18 mouse cellular contexts compared by ENCODE assay signal in the genomic region with DNA sequence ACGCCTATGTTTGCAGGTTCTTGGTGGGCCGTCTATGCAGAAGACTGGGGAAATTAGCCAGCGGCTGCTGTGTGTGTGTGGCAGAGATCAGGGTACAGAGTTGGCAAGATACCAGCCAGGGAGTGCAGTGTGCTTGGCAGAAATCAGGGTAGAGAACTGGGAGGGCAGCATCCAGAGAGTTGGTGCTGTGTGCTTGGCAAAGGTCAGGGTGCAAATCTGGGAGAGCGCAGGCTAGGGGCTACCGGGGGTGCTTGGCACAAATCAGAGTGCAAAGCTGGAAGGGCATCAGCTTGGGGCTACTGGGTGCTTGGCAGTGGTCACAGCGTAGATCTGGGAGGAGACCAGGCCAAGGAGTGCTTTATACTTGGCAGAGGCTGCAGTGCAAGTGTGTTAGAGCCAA.
DNase-seq lines count a peak whose midpoint lies in the region; ATAC-seq and TF ChIP-seq lines count a peak whose summit lies in the region.
"Had no signal": no experiment of that assay in that cellular context is flagged by ENCODE, and none has a peak within 500 bp of the region (broad histone marks: within the 10 kb centered on the region; RNA-seq: fewer than 3 reads in every experiment).

No protein-coding gene starts in this region.

- TF ChIP-seq POLR2A in heart, adult 2 months (IDR thresholded peaks at IDR 0.05; ENCODE audit: insufficient read depth, low read depth, low read length) = no peak

- H3K79me2 ChIP-seq in heart, adult 2 months (replicated peaks; ENCODE audit: control insufficient read depth, insufficient read depth, low read length) = no peaks in the 10 kb centered on the region

- intact Hi-C loops in heart, adult 2 months (cut with DNase I) = loop anchor here (5.0 kb wide), 1 partner anchor 248 kb away; no protein-coding TSS in a partner anchor

- H3K27me3 ChIP-seq in heart, adult 2 months (ENCODE audit: control insufficient read depth, insufficient read depth, low read length) = no peaks in the 10 kb centered on the region
- H3K27me3 ChIP-seq in midbrain, postnatal 0 days (ENCODE audit: insufficient read depth, low read length) = 0 out of 2 replicates have a peak, but pooled peaks cover 3% of the 10 kb centered on the region
- no peaks in the 10 kb centered on the region for H3K27me3 ChIP-seq in midbrain, embryonic 14.5 days (ENCODE audit: control insufficient read depth, insufficient read depth, low read length)
- H3K27me3 ChIP-seq: liver, embryonic 12.5 days had no signal

- TF ChIP-seq CTCF in heart, adult 2 months (IDR thresholded peaks at IDR 0.05) = no peak
- no peak for TF ChIP-seq CTCF in midbrain, postnatal 0 days (IDR thresholded peaks at IDR 0.05)

- H3K36me3 ChIP-seq in heart, adult 2 months (ENCODE audit: control insufficient read depth, insufficient read depth, low read length) = no peaks in the 10 kb centered on the region
- no peaks in the 10 kb centered on the region for H3K36me3 ChIP-seq in midbrain, postnatal 0 days (ENCODE audit: insufficient read depth, low read length)
- H3K36me3 ChIP-seq in midbrain, embryonic 14.5 days (ENCODE audit: control insufficient read depth, insufficient read depth, low read length) = no peaks in the 10 kb centered on the region
- H3K36me3 ChIP-seq: heart, embryonic 15.5 days; liver, embryonic 12.5 days; midbrain, embryonic 13.5 days had no signal

- no peak overlapping the region for H3K9ac ChIP-seq in heart, adult 2 months (ENCODE audit: low read depth, low read length)
- H3K9ac ChIP-seq in midbrain, postnatal 0 days (replicated peaks; ENCODE audit: low read length, poor library complexity, severe bottlenecking) = no peak overlapping the region
- no peak overlapping the region for H3K9ac ChIP-seq in midbrain, embryonic 14.5 days (replicated peaks; ENCODE audit: low read length)
- H3K9ac ChIP-seq: forebrain, postnatal 0 days; heart, embryonic 15.5 days; hindbrain, embryonic 14.5 days; liver, embryonic 12.5 days; lung, embryonic 14.5 days; midbrain, embryonic 13.5 days had no signal

- 65% methylated on average over 6 of the region's 6 CpGs for WGBS in heart, adult 2 months
- 89% methylated on average over 6 of the region's 6 CpGs for WGBS in midbrain, postnatal 0 days
- WGBS in midbrain, embryonic 14.5 days = 89% methylated on average over 6 of the region's 6 CpGs

- peaks cover 8% of the 10 kb centered on the region for H3K4me1 ChIP-seq in heart, adult 2 months (ENCODE audit: control insufficient read depth, insufficient read depth, low read length)
- no peaks in the 10 kb centered on the region for H3K4me1 ChIP-seq in midbrain, postnatal 0 days (ENCODE audit: insufficient read depth, low read length)
- peaks cover 2% of the 10 kb centered on the region; the same call in 1 of the 2 replicates for H3K4me1 ChIP-seq in midbrain, embryonic 14.5 days (ENCODE audit: control insufficient read depth, insufficient read depth, low read length)
- H3K4me1 ChIP-seq: liver, embryonic 12.5 days had no signal

- no peak for TF ChIP-seq EP300 in heart, adult 2 months (IDR thresholded peaks at IDR 0.05; ENCODE audit: insufficient read depth, low read depth, low read length)

- no peak overlapping the region; the same call in 1 of the 2 replicates for H3K27ac ChIP-seq in heart, adult 2 months
- no peak overlapping the region for H3K27ac ChIP-seq in midbrain, postnatal 0 days (ENCODE audit: low read depth, low read length)
- no peak overlapping the region for H3K27ac ChIP-seq in midbrain, embryonic 14.5 days (replicated peaks; ENCODE audit: low read depth, low read length)
- H3K27ac ChIP-seq: heart, embryonic 15.5 days; hindbrain, embryonic 14.5 days; liver, embryonic 12.5 days; midbrain, embryonic 13.5 days had no signal

- no peak for ATAC-seq in midbrain, postnatal 0 days (ENCODE audit: low FRiP score)
- no peak for ATAC-seq in midbrain, embryonic 14.5 days (ENCODE audit: low FRiP score, low TSS enrichment)
- ATAC-seq: forebrain, postnatal 0 days; intestine, postnatal 0 days; liver, embryonic 12.5 days; midbrain, embryonic 13.5 days had no signal

- no peaks in the 10 kb centered on the region for H3K9me3 ChIP-seq in midbrain, postnatal 0 days (ENCODE audit: low read length)
- no peaks in the 10 kb centered on the region for H3K9me3 ChIP-seq in midbrain, embryonic 14.5 days (ENCODE audit: control insufficient read depth, low read length)
- H3K9me3 ChIP-seq: heart, embryonic 15.5 days; liver, embryonic 12.5 days; midbrain, embryonic 13.5 days had no signal

- H3K4me3 ChIP-seq in heart, adult 2 months = no peak overlapping the region
- no peak overlapping the region for H3K4me3 ChIP-seq in midbrain, postnatal 0 days (ENCODE audit: low read depth, low read length)
- no peak overlapping the region for H3K4me3 ChIP-seq in midbrain, embryonic 14.5 days (replicated peaks; ENCODE audit: low read depth, low read length)
- H3K4me3 ChIP-seq: erythroblast, embryonic 14.5 days; heart, embryonic 15.5 days; liver, embryonic 12.5 days; midbrain, embryonic 13.5 days had no signal

- peak; percentile 45 for DNase-seq in adrenal gland, postnatal 14 days
- DNase-seq in adrenal gland, postnatal 25 days = no peak
- DNase-seq in heart, adult 2 months = peak; percentile 53 to 70
- no peak for DNase-seq in heart, postnatal 4 days
- peak; percentile 42 for DNase-seq in midbrain, postnatal 0 days (ENCODE audit: low spot score)
- DNase-seq in midbrain, embryonic 14.5 days = no peak
- peak; percentile 39 for DNase-seq in skeletal muscle tissue, adult 2 months (ENCODE audit: low read depth, low spot score)
- DNase-seq: cerebellum, adult 11 months; forebrain, postnatal 0 days; lung, embryonic 14.5 days; lung, postnatal 4 days; thymus, postnatal 14 days had no signal

- no peak overlapping the region for H3K4me2 ChIP-seq in midbrain, postnatal 0 days (ENCODE audit: low read depth, low read length, poor library complexity, severe bottlenecking)
- H3K4me2 ChIP-seq in midbrain, embryonic 14.5 days (ENCODE audit: low read length) = no peak overlapping the region
- H3K4me2 ChIP-seq: heart, embryonic 15.5 days; hindbrain, embryonic 14.5 days; liver, embryonic 12.5 days; lung, embryonic 14.5 days; midbrain, embryonic 13.5 days had no signal

Comparison
In these comparisons a context has a peak if more than half of its experiments do, and no peak if none do; other contexts are left out.
1. DNase-seq: peak in adrenal gland, postnatal 14 days (single experiment), heart, adult 2 months (2 of 2), midbrain, postnatal 0 days (single experiment) and skeletal muscle tissue, adult 2 months (single experiment); none in adrenal gland, postnatal 25 days (single experiment), heart, postnatal 4 days (single experiment) and midbrain, embryonic 14.5 days (single experiment).